Mouse (Mus musculus) ES-E14 (cell line): ENCODE measurements around the gene Glrb.

Source experiments
- CHD2 ChIP-seq: IDR thresholded peaks from 2 replicates; pipeline ENCODE4 v1.6.1; 2014; ENCODE audit warnings: mild to moderate bottlenecking, low read depth, low read length, inconsistent platforms
- HCFC1 ChIP-seq: IDR thresholded peaks from 2 replicates; pipeline ENCODE4 v1.6.1; 2012; ENCODE audit warnings: low read length, inconsistent platforms, borderline replicate concordance; ENCODE audit not compliant: insufficient read depth
- MAFK ChIP-seq: IDR thresholded peaks from 2 replicates; pipeline ENCODE4 v1.6.1; 2014; ENCODE audit warnings: mild to moderate bottlenecking, low read depth, low read length, inconsistent platforms; ENCODE audit not compliant: insufficient read depth
- ZNF384 ChIP-seq: IDR thresholded peaks from 2 replicates; pipeline ENCODE4 v1.6.1; 2012; ENCODE audit warnings: low read depth, low read length, inconsistent platforms

DNA sequence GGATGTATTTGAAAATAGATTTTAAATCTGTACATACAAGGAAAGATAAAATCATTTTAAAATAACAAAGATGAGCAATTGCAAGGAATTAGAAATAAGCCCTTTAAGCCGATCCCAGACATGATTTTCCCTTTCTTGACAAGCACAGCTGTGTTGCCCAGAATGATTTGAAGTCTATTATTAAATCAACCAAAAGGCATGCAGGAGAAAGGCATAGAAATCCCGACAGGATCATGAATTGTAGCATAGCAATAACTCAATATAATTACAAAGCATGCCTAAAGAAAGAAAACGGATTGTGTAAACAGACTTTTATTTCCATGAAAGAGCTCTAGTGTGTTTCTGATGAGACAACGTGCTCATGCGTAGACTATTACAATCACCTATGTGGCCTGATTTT is 39.4 kb downstream of the Glrb start:
- TF ChIP-seq HCFC1 (no peak), MAFK (no peak), CHD2 (no peak), ZNF384 (no peak)
